Mouse (Mus musculus) spleen, postnatal 36 days (tissue): ENCODE results near the gene Wdr93.

Experiments
- DNase-seq, 2 experiments: peaks; one replicate each; pipeline ENCODE4 v3.0.0; 2022; ENCODE audit warnings: low spot score in 2 of 2, mixed read lengths in 1 of 2

Gene Wdr93

GRCm38 (mm10) chr7:79801391-79801790 is 58.4 kb downstream of the Wdr93 start:
- DNase-seq, result no peak

GRCm38 (mm10) chr7:79802037-79802436 is 59.1 kb downstream of the Wdr93 start:
- DNase-seq, result no peak

GRCm38 (mm10) chr7:79803887-79804286 is 60.9 kb downstream of the Wdr93 start:
- no peak for DNase-seq

- DNase-seq, result no peak
Observed at GRCm38 (mm10) chr7:79808561-79808960, 65.6 kb downstream of the Wdr93 start.

- DNase-seq, result peak; percentile 54 to 64
Observed at GRCm38 (mm10) chr7:79810611-79811506, 67.9 kb downstream of the Wdr93 start, which contains the start of gene Mesp2. Gene Mesp2 (plus strand): TSS chr7:79810727.

- DNase-seq, result no peak
Observed at GRCm38 (mm10) chr7:79813409-79813808, 70.4 kb downstream of the Wdr93 start.

GRCm38 (mm10) chr7:79818321-79818720 is 75.4 kb downstream of the Wdr93 start:
- no peak for DNase-seq

- DNase-seq, result no peak
Observed at GRCm38 (mm10) chr7:79819515-79819914, 76.6 kb downstream of the Wdr93 start.

- DNase-seq, result no peak
Observed at GRCm38 (mm10) chr7:79819996-79820395, 77.0 kb downstream of the Wdr93 start.

- no peak for DNase-seq
Observed at GRCm38 (mm10) chr7:79822092-79822695, 79.2 kb downstream of the Wdr93 start.

- no peak for DNase-seq
Observed at GRCm38 (mm10) chr7:79828341-79828740, 85.4 kb downstream of the Wdr93 start.

GRCm38 (mm10) chr7:79831145-79831544 is 88.2 kb downstream of the Wdr93 start:
- no peak for DNase-seq

- DNase-seq, result no peak
Observed at GRCm38 (mm10) chr7:79831585-79831984, 88.6 kb downstream of the Wdr93 start.

GRCm38 (mm10) chr7:79832980-79833379 is 90.0 kb downstream of the Wdr93 start:
- no peak for DNase-seq

GRCm38 (mm10) chr7:79835196-79835595 is 92.2 kb downstream of the Wdr93 start:
- no peak for DNase-seq
